In genomic region chr7:44405346-44406014, GRCm38 (mm10) we compare ENCODE assay signal across 8 mouse cellular contexts. TPM values are rescaled to one million over a fixed set of nuclear protein-coding genes. Genes with fewer than 3 reads are reported as not detected.
DNase-seq lines count a peak whose midpoint lies in the region; ATAC-seq lines count a peak whose summit lies in the region.

No protein-coding gene starts in this region.

- DNase-seq in R1 (ENCODE audit: low read depth, low spot score): peak; percentile 100
- peak; percentile 97 for DNase-seq in cerebellum, postnatal 14 days
- DNase-seq in frontal cortex, postnatal 14 days (ENCODE audit: low spot score in 2 of 2): peak; percentile 91 to 95
- peak; percentile 72 to 86 for DNase-seq in layer of hippocampus, postnatal 25 days (ENCODE audit: extremely low spot score in 1 of 2, low spot score in 1 of 2)
- DNase-seq in lung, postnatal 25 days (ENCODE audit: low spot score): peak; percentile 91
- DNase-seq in retina, embryonic 14.5 days (ENCODE audit: low spot score): peak; percentile 99
- DNase-seq in thymus, postnatal 4 days: peak; percentile 87

- peaks cover 12% of the 10 kb centered on the region; the same call in 1 of the 2 replicates for H3K27me3 ChIP-seq in hindbrain, embryonic 13.5 days

- H3K9ac ChIP-seq in hindbrain, embryonic 13.5 days: no peak overlapping the region

- H3K4me1 ChIP-seq in hindbrain, embryonic 13.5 days (replicated peaks): peaks cover 4% of the 10 kb centered on the region

- WGBS in hindbrain, embryonic 13.5 days: under 1% methylated on average over 27 of the region's 27 CpGs

- H3K4me2 ChIP-seq in hindbrain, embryonic 13.5 days: peak overlapping the region; percentile 61

- no peaks in the 10 kb centered on the region for H3K9me3 ChIP-seq in hindbrain, embryonic 13.5 days

- no peaks in the 10 kb centered on the region for H3K36me3 ChIP-seq in hindbrain, embryonic 13.5 days

- peak; percentile 96 for ATAC-seq in hindbrain, embryonic 13.5 days (ENCODE audit: low FRiP score)

- peak overlapping the region; percentile 41 for H3K4me3 ChIP-seq in hindbrain, embryonic 13.5 days

- peak overlapping the region; percentile 86 for H3K27ac ChIP-seq in hindbrain, embryonic 13.5 days

RNA-seq across cellular contexts. Expression of gene 1700008O03Rik, which starts 19.9 kb away (rescaled TPM):
- polyA plus RNA-seq in hindbrain, embryonic 13.5 days (2015; fragmentation: Nextera tagmentation; extraction: Ambion mirVana): 1.8 and 2.4 TPM in 2 replicates
- 1 to 10 TPM; 3.8 to 4.1 TPM for total RNA-seq in layer of hippocampus, postnatal 25 days (2021)

RNA-seq across cellular contexts. Expression of gene Syt3, which starts 21.6 kb away (rescaled TPM):
- polyA plus RNA-seq in hindbrain, embryonic 13.5 days (2015; fragmentation: Nextera tagmentation; extraction: Ambion mirVana): 26.1 and 27.7 TPM in 2 replicates
- total RNA-seq in layer of hippocampus, postnatal 25 days (2021): 10 to 100 TPM; 91.3 to 92.1 TPM

RNA-seq across cellular contexts. Expression of gene Lrrc4b, which starts 23.3 kb away (rescaled TPM):
- 14.6 and 15.6 TPM in 2 replicates for polyA plus RNA-seq in hindbrain, embryonic 13.5 days (2015; fragmentation: Nextera tagmentation; extraction: Ambion mirVana)
- 100 to 1,000 TPM; 322 to 333 TPM for total RNA-seq in layer of hippocampus, postnatal 25 days (2021)

RNA-seq across cellular contexts. Expression of gene Aspdh, which starts 59.7 kb away (rescaled TPM):
- polyA plus RNA-seq in hindbrain, embryonic 13.5 days (2015; fragmentation: Nextera tagmentation; extraction: Ambion mirVana): 5.6 and 6.5 TPM in 2 replicates
- total RNA-seq in layer of hippocampus, postnatal 25 days (2021): 10 to 100 TPM; 10.9 to 13.2 TPM

Comparison
In these comparisons a context has a peak if more than half of its experiments do, and no peak if none do; other contexts are left out.
1. Peak in every context shown above with its lines: DNase-seq, ATAC-seq, H3K4me3 ChIP-seq and H3K27ac ChIP-seq.